Mouse (Mus musculus) heart, postnatal 4 days (tissue): ENCODE data around the gene Olfr23. TPM values are rescaled to one million over a fixed set of nuclear protein-coding genes. Genes with fewer than 3 reads are reported as not detected.
"Not testable (repeated sequence)": the region's sequence is repeated elsewhere in the genome, so short reads cannot be mapped to it uniquely, and the experiment has no call there.

ENCODE experiments used
- DNase-seq: peaks from one replicate; pipeline ENCODE4 v3.0.0; 2021
- total RNA-seq, 2 experiments: library from RNA; stranded (reverse); gene quantifications; 2 replicates each; pipeline ENCODE4 v1.2.3; 2021

Gene Olfr23
- total RNA-seq: not detected

GRCm38 (mm10) chr11:73936377-73936776, at the start of gene Olfr23:
Gene Olfr23 (plus strand): TSS chr11:73936677.
- DNase-seq: no peak

- no peak for DNase-seq
Measured at GRCm38 (mm10) chr11:73890671-73891070, 45.8 kb upstream of the Olfr23 start, which contains the start of gene Olfr394. Gene Olfr394 (minus strand): TSS chr11:73890771.

GRCm38 (mm10) chr11:73909199-73909598, 27.3 kb upstream of the Olfr23 start, which contains the start of gene Olfr395:
Gene Olfr395 (minus strand): TSS chr11:73909299.
- not testable (repeated sequence) for DNase-seq

- DNase-seq: no peak
Measured at GRCm38 (mm10) chr11:73960517-73960916, 24.0 kb downstream of the Olfr23 start, which contains the start of gene Olfr397. Gene Olfr397 (plus strand): TSS chr11:73960817.

GRCm38 (mm10) chr11:73990307-73990706, 53.8 kb downstream of the Olfr23 start, which contains the start of gene Olfr398:
Gene Olfr398 (minus strand): TSS chr11:73990407.
- no peak for DNase-seq

Other genes starting within 250 kb of the Olfr23 start
- not detected for gene Zfp735, start 247.9 kb upstream of the Olfr23 start, total RNA-seq
- not detected for gene Olfr389, start 156.0 kb upstream of the Olfr23 start, total RNA-seq
- not detected for gene Olfr390, start 153.7 kb upstream of the Olfr23 start, total RNA-seq
- not detected for gene Olfr391-ps, start 133.6 kb upstream of the Olfr23 start, total RNA-seq
- gene Olfr392, start 119.6 kb upstream of the Olfr23 start, total RNA-seq: not detected
- not detected for gene Olfr393, start 85.2 kb upstream of the Olfr23 start, total RNA-seq
- not detected for gene Olfr394, start 45.9 kb upstream of the Olfr23 start, total RNA-seq
- not detected for gene Olfr395, start 27.4 kb upstream of the Olfr23 start, total RNA-seq
- not detected for gene Olfr397, start 24.1 kb downstream of the Olfr23 start, total RNA-seq
- gene Olfr398, start 53.7 kb downstream of the Olfr23 start, total RNA-seq: not detected
- gene Olfr139, start 119.9 kb downstream of the Olfr23 start, total RNA-seq: not detected
- not detected for gene Olfr399, start 119.9 kb downstream of the Olfr23 start, total RNA-seq
- gene Zfp616, start 133.3 kb downstream of the Olfr23 start, total RNA-seq: not detected
- not detected for gene Olfr401, start 177.0 kb downstream of the Olfr23 start, total RNA-seq
- not detected for gene Olfr402, start 216.9 kb downstream of the Olfr23 start, total RNA-seq
- not detected for gene Olfr403, start 249.6 kb downstream of the Olfr23 start, total RNA-seq